Mouse (Mus musculus): ENCODE measurements at regions not wholly inside any gene's neighbourhood (a gene's known extent, or its start where the extent isn't known, plus 50 kb on each side); places are given as distances from the start of the nearest gene placed in this dataset.

DNA sequence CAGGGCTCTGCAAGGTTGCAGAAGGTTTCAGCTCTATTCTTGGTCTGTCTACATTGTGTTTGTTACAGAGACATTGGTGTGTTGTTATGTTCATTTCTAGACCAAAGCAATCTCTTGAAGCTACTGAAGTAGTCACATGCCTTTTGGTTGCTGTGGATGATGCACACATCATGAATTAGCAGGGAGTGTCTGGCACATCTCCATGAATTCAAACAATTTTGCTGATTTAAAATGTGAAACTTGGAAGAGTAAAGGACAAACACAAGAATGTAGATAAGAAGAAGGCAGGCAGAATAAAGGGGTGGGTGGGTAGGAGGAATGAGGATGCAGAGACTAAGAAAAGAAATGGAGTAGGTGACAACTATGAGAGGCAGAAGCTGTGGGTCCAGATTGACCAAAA lies 688.3 kb upstream of the Nrsn1 start:
- TF ChIP-seq POLR2A (IDR thresholded peaks at IDR 0.05; ENCODE audit: borderline replicate concordance, low read depth, low read length) (no peak), CTCF (IDR thresholded peaks at IDR 0.05; ENCODE audit: low read depth, low read length) (no peak)

Data from bone marrow macrophage, adult 2 months (primary cell).